Mouse (Mus musculus) layer of hippocampus, postnatal 36 days (tissue): Measurements from ENCODE around the gene Slc15a5. TPM values are rescaled to one million over a fixed set of nuclear protein-coding genes. Genes with fewer than 3 reads are reported as not detected.
"Not testable (repeated sequence)": the region's sequence is repeated elsewhere in the genome, so short reads cannot be mapped to it uniquely, and the experiment has no call there.

Experiments
- DNase-seq, 2 experiments: peaks; one replicate each; pipeline ENCODE4 v3.0.0; 2022
- total RNA-seq, 2 experiments: library from RNA; stranded (reverse); gene quantifications; 2 replicates each; pipeline ENCODE4 v1.2.3; 2021

The Slc15a5 gene
- total RNA-seq = not detected

DNA sequence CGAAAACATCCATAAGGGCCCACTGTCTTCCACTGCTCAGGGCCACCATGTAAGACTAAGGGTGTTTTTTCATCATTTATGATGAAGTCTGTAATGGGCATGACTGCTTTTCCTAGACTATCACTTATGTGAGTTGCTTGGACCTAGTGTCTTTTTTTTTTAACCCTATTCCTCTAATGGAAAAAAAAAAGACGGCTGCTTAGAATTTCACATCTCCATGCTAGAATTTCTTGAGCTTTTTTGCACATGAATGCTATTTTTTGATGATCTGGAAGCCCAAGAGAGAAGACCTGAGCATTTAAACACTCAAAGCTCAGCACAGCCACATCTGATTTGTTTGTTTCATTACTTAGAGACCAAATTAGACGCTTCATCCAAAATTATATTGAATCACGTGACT, at the start of gene Slc15a5:
Gene Slc15a5 (minus strand): TSS at position 101 of the 400 bp plus-strand sequence.
- DNase-seq = no peak

DNA sequence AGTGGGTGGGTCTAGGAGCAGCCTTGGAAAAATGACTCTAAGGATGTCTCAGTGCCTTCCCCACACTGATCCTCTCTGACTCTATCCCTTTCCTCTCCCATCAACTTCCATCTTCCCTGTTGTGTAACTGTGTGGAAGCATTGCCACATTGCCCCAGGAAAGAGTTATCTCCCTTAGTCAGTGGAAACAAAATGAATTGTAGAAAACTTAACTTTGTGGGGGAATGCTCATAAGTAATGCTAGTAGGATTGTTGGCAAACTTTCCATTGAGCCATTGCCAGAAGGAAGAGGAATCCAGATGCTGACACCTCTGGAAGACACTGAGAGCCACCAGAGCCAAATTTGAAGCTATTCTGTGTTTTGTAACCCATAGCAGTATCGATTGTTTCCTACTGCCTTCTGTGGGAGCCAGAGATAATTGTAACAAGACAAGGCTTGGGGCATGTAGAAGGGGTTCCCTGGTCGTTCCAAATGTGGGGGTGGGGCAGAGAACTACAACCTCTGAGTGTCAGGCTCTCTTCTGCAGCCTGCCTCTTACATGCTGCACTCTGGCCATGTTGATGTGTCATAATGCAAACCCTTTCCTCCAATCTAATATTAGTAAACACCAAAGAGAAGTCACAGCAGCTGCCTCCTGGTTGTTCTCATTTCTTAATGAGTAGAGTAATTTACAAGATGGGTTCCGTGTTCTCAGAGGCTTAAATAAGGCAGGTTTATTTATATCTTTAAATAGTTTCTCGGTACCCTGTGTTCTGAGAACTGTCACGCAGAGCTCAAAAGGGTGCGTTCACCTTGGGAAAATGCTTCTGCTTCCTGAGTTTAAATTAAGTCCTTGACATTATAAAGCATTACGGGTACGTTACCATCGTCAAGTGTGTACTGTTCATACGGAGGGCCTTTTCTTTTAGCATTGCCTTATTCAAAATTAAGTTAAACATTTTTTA, 48.9 kb upstream of the Slc15a5 start:
- no peak for DNase-seq

GRCm38 (mm10) chr6:138117496-138117895, 37.8 kb upstream of the Slc15a5 start:
- DNase-seq = peak in 1 of 2 experiments; percentile 7

GRCm38 (mm10) chr6:138104559-138104958, 24.8 kb upstream of the Slc15a5 start:
- DNase-seq = no peak

DNA sequence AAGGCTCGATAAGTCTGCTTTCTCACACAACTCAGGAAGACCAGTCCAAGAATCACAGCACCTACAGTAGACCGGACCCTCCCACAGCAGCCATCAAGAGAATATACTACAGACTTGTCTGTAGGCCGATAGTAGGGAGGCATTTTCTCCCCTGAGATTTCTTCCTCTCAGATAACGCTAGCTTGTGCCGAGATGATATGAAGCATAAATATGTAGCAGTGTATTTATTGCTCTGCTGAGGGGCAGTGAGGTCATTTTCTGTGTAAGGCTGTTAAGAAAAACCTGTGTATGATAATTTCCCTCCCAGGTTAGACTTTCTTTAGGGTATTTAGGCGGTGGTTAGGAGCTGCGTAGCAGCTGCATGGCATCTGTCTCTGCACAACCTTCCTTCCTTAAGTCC, 23.2 kb upstream of the Slc15a5 start:
- no peak for DNase-seq

GRCm38 (mm10) chr6:138101843-138102242, 22.1 kb upstream of the Slc15a5 start:
- DNase-seq = no peak

DNA sequence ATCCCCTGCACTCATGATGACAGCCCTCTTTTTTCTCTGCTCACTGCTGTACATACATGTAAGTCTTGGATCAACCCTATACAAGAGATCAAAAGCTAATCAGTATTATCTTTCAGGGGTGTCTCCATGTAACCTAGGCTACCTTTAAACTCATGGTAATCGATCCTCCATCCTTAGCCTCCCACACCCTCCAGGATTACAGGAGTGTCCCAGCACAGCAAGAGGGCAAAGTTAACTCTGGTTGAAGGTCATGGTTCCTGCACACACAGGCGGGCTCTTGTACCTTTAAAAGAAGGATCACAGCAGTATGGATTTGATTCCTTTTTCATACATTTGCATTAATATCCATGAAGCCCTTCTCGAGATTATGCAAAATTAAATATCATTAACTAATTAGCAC, 19.9 kb upstream of the Slc15a5 start:
- DNase-seq = no peak

DNA sequence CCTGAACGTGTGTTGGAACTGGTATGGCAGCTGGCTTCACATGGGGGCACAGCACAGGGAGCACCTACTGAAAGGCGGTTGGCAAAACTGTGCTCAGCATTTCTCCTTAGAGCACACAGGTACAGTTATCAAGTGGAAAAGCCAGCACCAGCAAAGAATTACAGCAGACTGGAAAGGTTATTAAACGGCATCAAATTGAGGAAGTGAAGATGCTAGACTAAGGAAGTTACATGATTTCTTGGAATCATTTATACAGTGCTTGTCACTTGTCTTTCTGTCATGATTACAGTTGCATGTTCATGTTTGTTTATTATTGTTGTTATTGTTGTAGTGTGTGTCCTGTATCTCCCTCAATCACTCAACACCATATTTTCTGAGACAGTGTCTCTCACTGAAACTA, 15.3 kb upstream of the Slc15a5 start:
- DNase-seq = no peak

DNA sequence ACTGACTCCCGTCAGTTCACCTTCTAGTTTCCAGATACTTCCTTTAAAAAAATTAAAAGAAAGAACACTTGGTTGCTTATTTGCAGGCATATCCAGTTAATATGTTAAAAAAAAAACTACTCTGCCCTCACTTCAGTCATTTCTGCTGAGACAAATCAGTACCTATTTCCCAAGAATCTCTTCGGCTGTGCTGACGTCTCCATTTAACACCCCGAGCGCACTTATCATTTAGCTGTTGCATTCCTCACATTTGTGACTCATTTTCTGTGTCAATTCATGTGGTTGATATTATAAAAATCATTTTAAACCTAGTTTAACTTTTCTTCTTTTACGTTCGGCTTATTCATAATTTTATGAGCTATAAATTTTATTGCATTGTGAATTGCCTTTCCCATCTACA, 12.7 kb upstream of the Slc15a5 start:
- no peak for DNase-seq

DNA sequence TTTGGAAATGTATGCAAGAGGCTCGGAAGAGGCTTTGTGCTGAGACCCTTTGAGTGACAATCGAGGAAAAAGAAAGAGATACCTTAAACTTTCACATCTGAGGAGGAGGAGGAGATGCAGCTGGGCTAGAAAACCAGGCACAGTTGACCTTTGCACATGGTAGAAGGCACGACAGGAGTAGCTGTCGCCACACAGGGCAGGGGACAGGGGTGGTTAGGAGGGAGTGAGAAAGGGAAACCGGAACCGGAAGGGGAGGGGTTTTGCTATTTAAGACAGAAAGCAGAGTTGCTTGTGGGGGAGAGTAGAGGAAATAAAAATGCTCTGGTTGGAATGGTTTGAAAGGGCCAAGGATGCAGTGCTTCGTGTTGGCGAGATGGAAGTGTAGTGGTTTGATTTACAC, 9.4 kb upstream of the Slc15a5 start:
- no peak for DNase-seq

GRCm38 (mm10) chr6:138086421-138086820, 6.7 kb upstream of the Slc15a5 start:
- not testable (repeated sequence) for DNase-seq

DNA sequence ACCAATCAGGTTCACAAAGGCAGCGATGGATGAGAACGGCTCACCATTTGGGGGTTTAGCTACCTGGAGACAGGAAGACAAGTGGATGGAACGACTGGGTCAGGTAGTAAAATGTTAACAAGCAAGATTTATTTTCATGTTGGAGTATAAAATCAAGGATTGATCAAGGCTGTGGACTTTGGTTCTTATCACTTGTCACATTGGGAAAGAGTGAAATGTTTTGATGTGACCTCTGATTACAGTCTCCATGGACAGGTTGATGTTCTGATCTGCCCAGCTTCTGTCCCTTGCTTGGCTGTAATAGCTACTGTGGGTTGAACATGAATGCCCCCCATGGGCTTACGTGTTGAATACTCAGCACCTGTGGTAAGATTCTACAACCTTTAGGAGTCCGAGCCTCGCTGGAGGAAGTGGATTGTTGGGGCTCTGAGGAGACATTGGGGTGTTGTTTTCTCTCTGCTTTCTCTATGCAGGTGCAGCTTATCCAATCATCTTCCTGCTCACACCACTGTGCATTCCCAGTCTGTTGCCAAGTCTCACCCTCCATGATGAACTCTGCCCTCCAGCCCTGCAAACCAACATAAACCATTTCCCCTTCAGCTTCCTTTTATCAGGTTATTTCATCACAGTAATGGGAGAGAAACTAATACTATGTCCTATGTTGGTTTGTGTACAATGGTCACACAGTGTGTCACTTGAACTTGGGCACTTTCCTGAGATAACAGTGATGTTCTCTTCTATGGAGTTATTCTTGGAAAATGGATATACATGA, 1.2 kb upstream of the Slc15a5 start:
- no peak for DNase-seq

GRCm38 (mm10) chr6:138077681-138078439, 1.9 kb downstream of the Slc15a5 start:
- no peak for DNase-seq

- DNase-seq = no peak
Observed at GRCm38 (mm10) chr6:138075723-138076122, 4.0 kb downstream of the Slc15a5 start.

DNA sequence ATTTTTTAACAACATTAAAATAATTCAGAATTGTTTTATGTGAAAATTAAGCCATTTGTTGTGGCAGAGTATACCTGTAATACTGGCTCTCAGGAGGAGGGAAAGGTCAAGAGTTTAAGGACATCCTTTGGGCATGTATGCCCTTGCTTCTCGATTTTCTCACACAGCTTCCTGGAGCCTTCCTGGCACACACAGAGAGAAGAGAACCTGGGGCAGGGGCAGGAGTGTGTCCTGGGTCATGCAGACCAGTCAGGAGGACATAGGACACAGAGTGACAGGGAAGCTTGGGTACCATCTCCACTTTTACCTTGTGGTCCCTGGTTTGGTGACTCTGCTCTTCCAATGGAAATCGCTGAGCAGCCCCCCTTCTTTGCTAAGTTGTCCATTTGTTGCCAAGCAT, 6.2 kb downstream of the Slc15a5 start:
- DNase-seq = no peak

DNA sequence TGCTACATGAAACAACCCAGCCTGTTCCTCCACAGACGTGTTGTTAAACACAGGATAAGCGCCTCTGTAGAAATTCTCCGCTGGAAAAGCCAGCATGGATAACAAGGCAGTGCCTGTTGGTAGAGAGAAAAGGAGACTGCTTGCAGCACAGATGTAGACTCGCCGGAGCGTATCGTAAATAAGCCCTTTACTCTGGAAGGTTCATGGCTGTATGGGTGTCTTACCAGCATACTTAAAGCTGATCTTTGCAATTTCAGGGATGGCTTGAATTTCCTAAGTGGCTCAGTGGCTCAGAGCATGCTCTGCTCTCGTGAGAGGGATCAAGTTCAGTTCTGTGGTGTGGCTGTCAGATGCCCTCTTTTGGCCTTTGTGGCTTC, 6.8 kb downstream of the Slc15a5 start:
- no peak for DNase-seq

GRCm38 (mm10) chr6:138072110-138072962, 7.4 kb downstream of the Slc15a5 start:
- no peak for DNase-seq

DNA sequence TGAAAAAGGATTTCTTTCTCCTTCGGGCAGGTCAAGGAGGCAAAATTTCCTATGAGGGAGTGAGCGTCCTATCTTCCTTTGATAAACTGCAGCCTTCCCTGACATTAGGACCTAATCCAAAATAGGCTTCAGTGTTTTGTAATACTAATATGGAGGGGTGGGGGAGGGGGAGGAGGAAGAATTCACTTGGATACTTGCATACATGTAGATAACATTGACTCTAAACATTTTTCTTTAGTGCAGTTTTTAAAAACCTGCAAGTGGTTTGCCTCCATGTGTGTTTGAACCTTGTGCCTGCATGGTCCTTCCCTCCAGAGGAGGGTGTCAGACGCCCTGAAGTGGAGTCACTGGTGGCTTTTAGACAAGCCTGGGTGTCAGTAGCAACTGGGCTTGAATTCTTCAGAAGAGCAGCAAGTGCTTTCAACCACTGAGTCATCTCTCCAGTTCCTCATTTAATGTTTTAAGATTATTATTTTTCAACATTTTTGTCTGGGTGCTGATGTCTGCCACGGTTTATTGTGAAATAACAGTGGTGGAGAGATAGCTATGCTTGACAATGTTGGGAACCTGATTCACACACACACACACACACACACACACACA, 8.1 kb downstream of the Slc15a5 start:
- no peak for DNase-seq

- DNase-seq = no peak
Observed at GRCm38 (mm10) chr6:138070720-138071504, 8.8 kb downstream of the Slc15a5 start.

DNA sequence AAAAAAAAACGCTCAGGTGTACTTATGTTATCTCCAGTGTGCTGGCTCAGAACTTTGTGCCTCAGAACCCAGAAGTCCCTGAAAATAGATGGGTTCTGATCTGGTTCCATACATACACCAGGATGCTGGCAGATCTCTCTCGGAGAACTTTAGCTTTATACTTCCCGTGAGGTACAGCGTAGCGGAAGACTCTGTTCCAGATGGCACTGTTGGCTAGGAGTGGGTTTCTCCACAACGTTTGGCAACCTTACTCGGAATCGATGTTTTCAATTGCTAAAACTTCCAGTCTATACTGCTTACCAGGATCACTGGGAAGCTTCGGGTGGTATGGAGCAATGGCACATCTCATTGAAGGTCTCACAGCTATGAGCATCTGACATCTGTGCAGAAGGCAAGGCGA, 9.8 kb downstream of the Slc15a5 start:
- no peak for DNase-seq

DNA sequence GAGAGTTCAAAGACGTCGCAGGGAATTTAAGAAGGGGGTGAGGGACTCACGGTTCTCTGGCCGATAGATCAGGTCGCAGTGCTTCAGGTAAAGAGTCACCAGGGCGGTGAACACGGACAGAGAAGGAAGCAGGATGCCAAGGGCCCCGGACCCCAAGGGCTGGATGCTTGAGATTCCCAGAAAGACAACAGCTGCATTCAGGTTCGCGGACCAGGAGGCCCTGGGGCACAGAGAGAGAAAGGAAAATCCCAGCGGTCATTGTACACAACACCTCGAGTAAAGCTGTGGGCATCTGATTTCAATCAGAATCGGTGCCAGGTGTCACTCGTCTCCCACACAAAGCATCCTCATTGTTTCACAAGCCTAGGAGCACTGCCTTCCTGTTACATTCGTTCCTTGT, 24.1 kb downstream of the Slc15a5 start:
- no peak for DNase-seq
